Mouse (Mus musculus) neural tube, embryonic 10.5 days (tissue): ENCODE data around the gene Krt8.
A peak's percentile ranks its signal among the peaks of the same experiment; 100 is the strongest.

Experiments
- DNase-seq: peaks from one replicate; pipeline ENCODE4 v3.0.0-alpha.2; 2017; ENCODE audit warnings: low spot score; ENCODE audit errors: extremely low spot score

Gene Krt8

DNA sequence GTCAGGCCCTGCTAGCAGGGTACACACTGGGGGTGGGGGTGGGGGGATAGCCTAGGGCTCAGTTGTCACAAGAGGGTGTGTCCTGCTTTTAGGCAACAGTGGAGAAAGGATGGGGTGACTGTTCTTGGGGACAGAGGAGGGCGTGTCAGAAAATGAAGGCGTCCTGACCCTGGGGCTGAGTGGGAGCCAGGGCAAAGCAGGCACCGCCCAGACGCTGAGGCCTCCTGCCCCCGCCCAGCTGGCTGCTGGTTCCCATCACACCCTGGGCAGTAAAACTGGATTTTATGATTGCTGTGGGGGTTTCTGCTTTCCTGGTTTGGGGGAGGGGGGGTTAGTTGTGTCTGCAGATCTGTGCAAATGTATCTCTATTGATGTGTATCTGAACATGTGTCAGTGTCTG lies 28.3 kb downstream of the Krt8 start:
- DNase-seq, result no peak

- DNase-seq, result no peak
Measured at GRCm38 (mm10) chr15:101974083-101974845, 30.0 kb downstream of the Krt8 start.

GRCm38 (mm10) chr15:101973414-101974077 lies 30.7 kb downstream of the Krt8 start:
- DNase-seq, result peak; percentile 100

GRCm38 (mm10) chr15:101970536-101970935 lies 33.7 kb downstream of the Krt8 start:
- peak; percentile 71 for DNase-seq

DNA sequence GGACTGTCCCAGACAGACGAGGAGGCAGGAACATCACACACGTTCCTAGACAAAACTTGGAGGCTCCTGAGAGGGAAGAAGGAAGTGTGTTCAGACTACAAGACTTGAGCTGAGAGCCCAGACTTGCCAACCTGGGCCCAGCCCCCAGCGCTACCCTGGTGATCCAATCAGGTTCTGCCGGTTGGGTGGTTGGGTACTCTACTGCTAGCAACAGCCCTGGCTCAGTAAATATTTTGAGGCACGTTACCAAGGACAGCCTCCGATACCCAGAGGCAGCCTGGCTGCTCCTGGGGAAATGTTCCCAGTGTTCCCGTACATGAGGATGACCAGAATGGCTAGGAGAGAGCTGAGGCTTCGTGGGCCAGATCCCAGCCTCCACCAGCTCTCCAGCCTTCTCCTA lies 37.5 kb downstream of the Krt8 start:
- no peak for DNase-seq

GRCm38 (mm10) chr15:101958891-101959290 lies 45.4 kb downstream of the Krt8 start:
- DNase-seq, result no peak

DNA sequence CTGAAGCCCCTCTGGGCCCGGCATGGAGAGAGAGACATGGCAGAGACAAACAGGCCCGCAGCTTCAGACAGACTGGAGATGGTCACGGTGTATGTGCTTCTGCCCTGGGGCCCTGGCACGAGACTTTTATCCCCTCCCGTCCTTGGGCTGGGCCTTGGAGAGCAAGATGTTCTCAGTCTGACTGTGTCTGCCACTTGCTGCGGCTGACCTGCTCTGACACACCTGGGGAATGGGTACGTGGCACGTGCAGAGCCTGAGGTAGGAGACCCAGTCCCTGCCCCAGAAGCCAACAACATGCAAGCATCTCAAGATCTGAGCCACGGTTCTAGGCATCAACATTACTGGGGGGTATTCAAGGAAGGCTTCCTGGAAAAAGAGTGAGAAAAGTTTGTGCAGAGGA lies 50.1 kb downstream of the Krt8 start, which contains the start of gene Krt78:
Gene Krt78 (minus strand): TSS at position 101 of the 400 bp plus-strand sequence.
- DNase-seq, result no peak

DNA sequence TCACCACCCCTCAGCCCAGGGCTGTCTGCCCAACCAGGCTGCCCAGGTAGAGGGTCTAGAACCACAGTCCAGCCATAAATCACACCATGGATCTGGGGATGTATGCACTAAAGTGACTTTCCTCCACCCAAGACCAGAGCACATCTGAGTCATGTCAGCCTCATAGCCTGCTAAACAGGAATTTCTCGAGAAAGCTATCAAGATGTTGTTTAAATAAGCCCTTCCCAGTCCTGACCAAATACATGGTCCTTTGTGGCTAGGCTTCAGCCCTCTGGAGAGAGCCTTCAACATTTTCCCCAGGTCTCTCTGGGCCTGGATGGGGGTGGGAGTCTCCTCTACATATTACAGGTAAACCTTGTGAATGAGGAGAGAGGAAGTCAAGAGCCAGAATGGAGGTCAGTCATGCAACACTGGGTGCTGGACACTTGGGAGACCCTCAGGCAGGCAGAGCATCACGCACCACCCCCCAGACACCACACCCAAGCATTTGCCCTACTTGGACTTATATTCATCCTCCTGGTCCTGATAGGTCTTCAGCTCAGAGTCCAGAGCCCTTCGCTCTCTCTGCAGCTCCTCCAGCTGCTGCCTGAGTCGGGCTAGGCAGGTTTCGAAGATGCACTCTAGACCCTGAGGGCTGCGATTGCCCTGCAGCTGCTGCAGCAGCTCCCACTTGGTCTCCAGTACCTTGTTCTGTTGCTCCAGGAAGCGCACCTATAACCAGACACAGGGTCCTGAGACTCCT lies 51.4 kb downstream of the Krt8 start:
- no peak for DNase-seq
